Mouse (Mus musculus) heart, embryonic 11.5 days (tissue): ENCODE results near the gene Cacybp. TPM values are rescaled to one million over a fixed set of nuclear protein-coding genes. Genes with fewer than 3 reads are reported as not detected.

ENCODE experiments used
- ATAC-seq: fragments of 200-750 bp; cut with Nextera tagmentation; replicated peaks from 2 replicates; pipeline ENCODE4 v1.8.0; 2017; ENCODE audit warnings: moderate library complexity; ENCODE audit not compliant: insufficient number of reproducible peaks, low FRiP score, low TSS enrichment
- H3K27ac ChIP-seq: fragments of 300-500 bp; sonication (generic); 2 replicates; pipeline ENCODE4 v1.5.1; 2014; ENCODE audit warnings: mild to moderate bottlenecking, low read depth, low read length
- H3K27me3 ChIP-seq: fragments of 300-500 bp; sonication (generic); 2 replicates; pipeline ENCODE4 v1.6.1; 2014; ENCODE audit warnings: mild to moderate bottlenecking, low read length, mixed read lengths; ENCODE audit not compliant: control insufficient read depth, insufficient read depth
- H3K36me3 ChIP-seq: fragments of 300-500 bp; sonication (generic); 2 replicates; pipeline ENCODE4 v1.6.1; 2014; ENCODE audit warnings: mild to moderate bottlenecking, low read length, moderate library complexity, mixed read lengths; ENCODE audit not compliant: control insufficient read depth, insufficient read depth
- H3K4me1 ChIP-seq: fragments of 300-500 bp; sonication (generic); 2 replicates; pipeline ENCODE4 v1.6.1; 2014; ENCODE audit warnings: low read length; ENCODE audit not compliant: control insufficient read depth, insufficient read depth
- H3K4me2 ChIP-seq: fragments of 300-500 bp; sonication (generic); 2 replicates; pipeline ENCODE4 v1.6.1; 2014; ENCODE audit warnings: mild to moderate bottlenecking, moderate library complexity
- H3K4me3 ChIP-seq: fragments of 300-500 bp; sonication (generic); 2 replicates; pipeline ENCODE4 v1.5.1; 2014; ENCODE audit warnings: low read depth, low read length
- H3K9ac ChIP-seq: fragments of 300-500 bp; sonication (generic); 2 replicates; pipeline ENCODE4 v1.6.1; 2014; ENCODE audit warnings: mild to moderate bottlenecking, low read depth, low read length, moderate library complexity
- H3K9me3 ChIP-seq: fragments of 300-500 bp; sonication (generic); replicated peaks from 2 replicates; pipeline ENCODE4 v1.6.1; 2016; ENCODE audit warnings: low read length; ENCODE audit not compliant: control insufficient read depth
- WGBS: fragments of 180-500 bp; shearing (Covaris S2); extraction: QIAGEN DNeasy Blood & Tissue Kit; methylation state at CpG from one replicate; pipeline ENCODE4 v1.1.7; 2014; ENCODE audit not compliant: insufficient replicate concordance; 5-methylcytosine and 5-hydroxymethylcytosine counted together
- polyA plus RNA-seq: library from polyadenylated mRNA; unstranded; fragments of >200 nt; fragmentation: Nextera tagmentation; extraction: Ambion mirVana; gene quantifications from 2 replicates; pipeline ENCODE4 v1.2.1, GENCODE M21; 2014

Cacybp gene
- polyA plus RNA-seq, 1 experiment from 2014 or later, result 205 TPM

GRCm38 (mm10) chr1:160232113-160232512 lies 19.4 kb upstream of the Cacybp start:
- 87% methylated on average over 3 of the region's 3 CpGs for WGBS
- H3K4me1 ChIP-seq, result no peaks in the 10 kb centered on the region
- no peak overlapping the region for H3K9ac ChIP-seq
- no peaks in the 10 kb centered on the region for H3K9me3 ChIP-seq
- no peak for ATAC-seq
- H3K27me3 ChIP-seq, result no peaks in the 10 kb centered on the region
- no peaks in the 10 kb centered on the region for H3K36me3 ChIP-seq
- H3K27ac ChIP-seq, result no peak overlapping the region
- H3K4me3 ChIP-seq, result no peak overlapping the region
- H3K4me2 ChIP-seq, result no peak overlapping the region

DNA sequence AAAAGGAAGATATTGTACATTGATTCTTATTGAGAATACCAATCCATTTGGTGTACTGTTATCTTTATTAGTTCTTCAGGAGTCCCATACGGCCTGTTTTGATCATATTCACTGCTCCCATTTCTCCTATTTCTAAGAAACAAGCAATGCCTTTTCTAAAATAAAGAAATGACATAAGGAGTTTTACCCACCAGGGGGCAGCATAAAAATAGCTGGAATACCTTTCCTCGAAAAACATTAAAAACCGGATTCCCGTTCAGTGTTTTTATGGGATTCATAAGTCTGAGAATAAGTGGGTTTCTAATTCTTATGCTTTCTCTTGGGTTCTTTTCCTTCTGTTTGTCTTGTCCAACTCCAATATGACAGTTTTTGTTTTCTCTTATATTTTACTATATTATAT lies 18.3 kb upstream of the Cacybp start:
- H3K27ac ChIP-seq, result no peak overlapping the region
- no peak for ATAC-seq
- H3K4me2 ChIP-seq, result no peak overlapping the region
- WGBS, result 56% methylated on average over 4 of the region's 4 CpGs
- H3K27me3 ChIP-seq, result no peaks in the 10 kb centered on the region
- no peaks in the 10 kb centered on the region for H3K36me3 ChIP-seq
- no peaks in the 10 kb centered on the region for H3K9me3 ChIP-seq
- H3K9ac ChIP-seq, result no peak overlapping the region
- no peak overlapping the region for H3K4me3 ChIP-seq
- no peaks in the 10 kb centered on the region for H3K4me1 ChIP-seq

DNA sequence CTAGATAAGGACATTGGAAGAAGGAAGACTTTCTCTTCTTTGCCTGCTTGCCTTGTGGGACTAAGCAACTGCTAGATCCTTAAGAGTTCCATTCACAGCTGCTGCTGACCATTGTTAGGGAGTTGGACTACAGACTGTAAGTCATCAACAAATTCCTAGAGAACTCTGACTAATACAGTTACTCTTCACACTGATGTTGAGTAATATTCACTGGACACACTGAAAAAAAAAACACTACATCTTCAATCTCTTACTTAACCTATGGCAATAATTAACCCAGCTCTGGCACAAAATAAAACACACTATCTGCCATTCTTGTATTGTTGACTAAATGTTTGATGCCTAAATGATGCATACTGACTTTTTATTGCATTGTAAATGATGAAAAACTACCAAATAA lies 15.2 kb upstream of the Cacybp start:
- Histone ChIP-seq H3K9me3 (no peaks in the 10 kb centered on the region), H3K27me3 (no peaks in the 10 kb centered on the region), H3K4me2 (no peak overlapping the region), H3K9ac (no peak overlapping the region), H3K36me3 (no peaks in the 10 kb centered on the region), H3K27ac (no peak overlapping the region), H3K4me1 (no peaks in the 10 kb centered on the region), H3K4me3 (no peak overlapping the region)
- ATAC-seq, result no peak

DNA sequence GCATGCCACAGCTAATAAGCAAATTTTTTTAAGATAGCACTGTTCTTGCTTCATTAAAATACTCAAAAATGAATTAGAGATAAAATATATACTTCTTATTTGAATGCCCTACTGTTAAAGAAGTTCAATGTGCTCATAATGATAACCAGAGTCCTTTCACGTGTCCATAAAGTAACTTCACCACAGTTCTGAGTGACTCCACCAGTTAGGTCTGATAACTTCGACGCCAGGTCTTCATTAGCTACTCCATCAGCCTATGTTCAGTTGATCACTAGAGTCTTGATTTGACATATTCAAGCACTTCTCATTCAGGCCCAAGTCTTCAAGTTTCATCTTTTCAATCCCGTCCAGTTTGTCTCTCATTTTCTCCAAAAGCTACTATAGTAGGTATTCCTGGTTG lies 14.5 kb upstream of the Cacybp start:
- Histone ChIP-seq H3K9ac (no peak overlapping the region), H3K27ac (no peak overlapping the region), H3K4me3 (no peak overlapping the region), H3K9me3 (no peaks in the 10 kb centered on the region), H3K4me2 (no peak overlapping the region), H3K27me3 (no peaks in the 10 kb centered on the region), H3K4me1 (no peaks in the 10 kb centered on the region), H3K36me3 (no peaks in the 10 kb centered on the region)
- WGBS, result 87% methylated on average over 4 of the region's 4 CpGs
- no peak for ATAC-seq

DNA sequence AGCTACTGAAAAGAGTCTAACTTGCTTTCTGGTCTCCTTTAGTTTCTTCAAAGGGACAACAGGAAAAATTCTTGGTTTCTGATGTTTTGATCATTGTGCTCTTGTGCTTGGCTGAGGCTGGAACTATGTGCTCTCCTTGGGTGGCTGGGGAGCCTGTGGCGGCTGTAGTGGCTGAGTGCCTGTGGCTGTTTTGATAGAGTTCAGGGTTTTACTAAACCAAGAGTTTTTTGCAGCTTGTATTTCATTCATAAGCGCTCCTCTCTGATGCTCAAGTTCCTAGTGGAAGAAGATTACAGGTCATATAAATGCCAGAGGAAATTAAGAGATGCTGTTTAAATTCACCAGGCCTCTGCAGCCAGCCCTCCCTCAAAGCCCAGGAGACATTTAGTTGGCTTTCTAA lies 11.4 kb upstream of the Cacybp start:
- Histone ChIP-seq H3K36me3 (no peaks in the 10 kb centered on the region), H3K4me1 (no peaks in the 10 kb centered on the region), H3K27ac (no peak overlapping the region), H3K4me3 (no peak overlapping the region), H3K9me3 (no peaks in the 10 kb centered on the region), H3K9ac (no peak overlapping the region), H3K4me2 (no peak overlapping the region), H3K27me3 (no peaks in the 10 kb centered on the region)
- WGBS, result 69% methylated on average over 2 of the region's 2 CpGs
- ATAC-seq, result no peak

- H3K27me3 ChIP-seq, result no peaks in the 10 kb centered on the region
- H3K4me3 ChIP-seq, result no peak overlapping the region
- H3K9me3 ChIP-seq, result no peaks in the 10 kb centered on the region
- no peak overlapping the region for H3K9ac ChIP-seq
- no peaks in the 10 kb centered on the region for H3K36me3 ChIP-seq
- H3K4me1 ChIP-seq, result no peaks in the 10 kb centered on the region
- H3K27ac ChIP-seq, result no peak overlapping the region
- H3K4me2 ChIP-seq, result no peak overlapping the region
- 86% methylated on average over 3 of the region's 3 CpGs for WGBS
- no peak for ATAC-seq
These were observed 5.2 kb upstream of the Cacybp start for GRCm38 (mm10) chr1:160217898-160218297.

GRCm38 (mm10) chr1:160214171-160214570 lies 1.5 kb upstream of the Cacybp start:
- Histone ChIP-seq H3K9me3 (no peaks in the 10 kb centered on the region), H3K4me1 (peaks cover 9% of the 10 kb centered on the region), H3K4me3 (no peak overlapping the region), H3K4me2 (no peak overlapping the region), H3K9ac (no peak overlapping the region), H3K27ac (no peak overlapping the region), H3K36me3 (no peaks in the 10 kb centered on the region), H3K27me3 (no peaks in the 10 kb centered on the region)
- ATAC-seq, result no peak
- WGBS, result 90% methylated on average over 7 of the region's 7 CpGs

DNA sequence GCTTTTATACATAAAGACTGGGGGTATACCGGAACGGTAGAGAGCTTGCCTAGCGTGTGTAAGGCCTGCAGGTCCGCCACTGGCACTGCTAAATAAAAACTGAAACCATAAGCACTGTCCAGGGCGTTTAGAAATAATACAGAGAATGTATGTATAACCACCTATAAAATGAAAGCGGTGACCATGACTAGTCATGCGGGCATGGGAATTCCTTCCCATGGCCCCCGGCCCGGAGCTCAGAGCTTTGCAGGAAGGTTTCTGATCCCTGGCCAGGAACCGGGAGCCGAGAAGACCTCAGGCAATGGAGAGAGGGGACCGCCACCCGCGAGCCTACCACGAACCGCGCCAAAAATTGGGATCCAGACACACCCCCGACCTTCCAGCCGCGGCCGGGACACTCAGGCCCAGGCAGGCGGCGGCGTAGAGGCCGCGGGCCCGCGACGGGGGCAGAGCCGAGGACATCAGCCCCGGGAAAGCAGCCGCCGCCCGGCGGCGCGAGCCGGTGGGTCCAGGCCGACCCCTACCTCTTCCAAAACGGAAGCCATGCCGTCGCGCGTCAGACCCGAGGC lies 468 bp downstream of the Cacybp start:
- no peaks in the 10 kb centered on the region for H3K9me3 ChIP-seq
- peaks cover 9% of the 10 kb centered on the region for H3K4me1 ChIP-seq
- peak overlapping the region; percentile 87 for H3K9ac ChIP-seq
- 0 out of 2 replicates have a peak, but pooled peaks cover 3% of the 10 kb centered on the region for H3K36me3 ChIP-seq
- peak overlapping the region; percentile 75 for H3K4me2 ChIP-seq
- peak overlapping the region; percentile 99 for H3K27ac ChIP-seq
- H3K27me3 ChIP-seq, result no peaks in the 10 kb centered on the region
- peak; percentile 50 for ATAC-seq
- under 1% methylated on average over 44 of the region's 45 CpGs for WGBS
- peak overlapping the region; percentile 79 for H3K4me3 ChIP-seq

- 0 out of 2 replicates have a peak, but pooled peaks cover 3% of the 10 kb centered on the region for H3K36me3 ChIP-seq
- peak overlapping the region; percentile 99; the same call in 1 of the 2 replicates for H3K27ac ChIP-seq
- ATAC-seq, result no peak
- H3K27me3 ChIP-seq, result no peaks in the 10 kb centered on the region
- 3% methylated on average over 8 of the region's 8 CpGs for WGBS
- peak overlapping the region; percentile 87 for H3K9ac ChIP-seq
- peak overlapping the region; percentile 75 for H3K4me2 ChIP-seq
- peaks cover 9% of the 10 kb centered on the region for H3K4me1 ChIP-seq
- no peaks in the 10 kb centered on the region for H3K9me3 ChIP-seq
- H3K4me3 ChIP-seq, result peak overlapping the region; percentile 79
These were observed 1.0 kb downstream of the Cacybp start for GRCm38 (mm10) chr1:160211597-160212122.
